Mouse (Mus musculus) cerebellum, adult 2 months (tissue): ENCODE data around the gene R3hdm2.

Experiments used
- CTCF ChIP-seq: fragments of 200-500 bp; IDR thresholded peaks from 2 replicates; pipeline ENCODE4 v1.5.1; 2011; ENCODE audit warnings: low read depth, mild to moderate bottlenecking, control low read depth, low read length, moderate library complexity, borderline replicate concordance; ENCODE audit not compliant: insufficient read depth
- POLR2A ChIP-seq: fragments of 200-500 bp; IDR thresholded peaks from 2 replicates; pipeline ENCODE4 v1.6.1; 2011; ENCODE audit warnings: low read length, control low read depth, borderline replicate concordance; ENCODE audit not compliant: insufficient read depth

- no peak for TF ChIP-seq CTCF
- no peak for TF ChIP-seq POLR2A
Observed at GRCm38 (mm10) chr10:127521611-127522080, 141.5 kb downstream of the R3hdm2 start.
